Mouse (Mus musculus) midbrain, postnatal 0 days (tissue): ENCODE results near the gene Plxnb2. TPM values are rescaled to one million over a fixed set of nuclear protein-coding genes. Genes with fewer than 3 reads are reported as not detected.

Experiments used
- ATAC-seq: fragments of 200-750 bp; cut with Nextera tagmentation; 2 replicates; pipeline ENCODE4 v1.8.0; 2017; ENCODE audit warnings: moderate number of reproducible peaks, mild to moderate bottlenecking, moderate TSS enrichment, moderate library complexity; ENCODE audit not compliant: low FRiP score
- DNase-seq: peaks from one replicate; pipeline ENCODE4 v3.0.0-alpha.2; 2015; ENCODE audit warnings: low spot score
- H3K27ac ChIP-seq: fragments of 300-500 bp; sonication (generic); 2 replicates; pipeline ENCODE4 v1.5.1; 2014; ENCODE audit warnings: low read depth, mild to moderate bottlenecking, low read length, mixed read lengths
- H3K27me3 ChIP-seq: fragments of 300-500 bp; sonication (generic); 2 replicates; pipeline ENCODE4 v1.6.1; 2014; ENCODE audit warnings: low read length, control low read depth, mixed read lengths; ENCODE audit not compliant: insufficient read depth
- H3K36me3 ChIP-seq: fragments of 300-500 bp; sonication (generic); 2 replicates; pipeline ENCODE4 v1.6.1; 2014; ENCODE audit warnings: low read length, control low read depth, mixed read lengths; ENCODE audit not compliant: insufficient read depth
- H3K4me1 ChIP-seq: fragments of 300-500 bp; sonication (generic); 2 replicates; pipeline ENCODE4 v1.6.1; 2014; ENCODE audit warnings: mild to moderate bottlenecking, control low read depth, antibody characterized with exemption, low read length, mixed read lengths; ENCODE audit not compliant: insufficient read depth
- H3K4me2 ChIP-seq: fragments of 300-500 bp; sonication (generic); 2 replicates; pipeline ENCODE4 v1.6.1; 2014; ENCODE audit warnings: low read depth, mild to moderate bottlenecking, low read length, mixed read lengths; ENCODE audit not compliant: poor library complexity, severe bottlenecking
- H3K4me3 ChIP-seq: fragments of 300-500 bp; sonication (generic); 2 replicates; pipeline ENCODE4 v1.5.1; 2014; ENCODE audit warnings: low read depth, mild to moderate bottlenecking, low read length, moderate library complexity
- H3K9ac ChIP-seq: fragments of 300-500 bp; sonication (generic); replicated peaks from 2 replicates; pipeline ENCODE4 v1.6.1; 2014; ENCODE audit warnings: mild to moderate bottlenecking, low read length, moderate library complexity, mixed read lengths; ENCODE audit not compliant: poor library complexity, severe bottlenecking
- H3K9me3 ChIP-seq: fragments of 300-500 bp; sonication (generic); 2 replicates; pipeline ENCODE4 v1.6.1; 2016; ENCODE audit warnings: low read length, control low read depth
- CTCF ChIP-seq: IDR thresholded peaks from 2 replicates; pipeline ENCODE4 v1.5.1; 2016; ENCODE audit warnings: antibody characterized with exemption, mild to moderate bottlenecking
- WGBS: fragments of 180-500 bp; shearing (Covaris S2); extraction: QIAGEN DNeasy Blood & Tissue Kit; methylation state at CpG from one replicate; pipeline ENCODE4 v1.1.7; 2014; 5-methylcytosine and 5-hydroxymethylcytosine counted together
- polyA plus RNA-seq: library from polyadenylated mRNA; unstranded; fragments of >200 nt; fragmentation: Nextera tagmentation; extraction: Ambion mirVana; gene quantifications from 2 replicates; pipeline ENCODE4 v1.2.1, GENCODE M21; 2015
- total RNA-seq: library from RNA; depleted of rRNA; stranded (reverse); fragments of >200 nt; gene quantifications from 2 replicates; pipeline ENCODE4 v1.2.3, GENCODE M21; 2014; rRNA removed

The Plxnb2 gene
- total RNA-seq (153 and 199 TPM in 2 replicates), polyA plus RNA-seq (46.8 and 50.4 TPM in 2 replicates)

- Histone ChIP-seq H3K4me3 (peak within 1 kb of the TSS; percentile 83), H3K9me3 (no peaks in the 10 kb centered on the region), H3K36me3 (peaks cover 9% of the 10 kb centered on the region; the same call in 1 of the 2 replicates), H3K9ac (peak within 1 kb of the TSS; percentile 93), H3K4me2 (peak within 1 kb of the TSS; percentile 77), H3K4me1 (peaks cover 33% of the 10 kb centered on the region), H3K27me3 (no peaks in the 10 kb centered on the region), H3K27ac (peak within 1 kb of the TSS; percentile 85)
- TF ChIP-seq CTCF: no peak
- WGBS: under 1% methylated on average over 59 of the region's 72 CpGs
- ATAC-seq (peak; percentile 87), DNase-seq (peak; percentile 93)
These were observed at the start of gene Plxnb2 for GRCm38 (mm10) chr15:89180571-89181229. TSS of gene Plxnb2 (minus strand) at chr15:89180788.

GRCm38 (mm10) chr15:89215611-89216233 lies 35.1 kb upstream of the Plxnb2 start:
- 80% methylated on average over 2 of the region's 2 CpGs for WGBS

GRCm38 (mm10) chr15:89214953-89215352 lies 34.4 kb upstream of the Plxnb2 start:
- no peak overlapping the region for H3K27ac ChIP-seq
- no peak overlapping the region for H3K4me2 ChIP-seq
- WGBS: 98% methylated on average over 3 of the region's 3 CpGs

More at GRCm38 (mm10) chr15:89215611-89216233, 35.1 kb upstream of the Plxnb2 start:
- Histone ChIP-seq H3K4me3 (no peak overlapping the region), H3K36me3 (no peaks in the 10 kb centered on the region), H3K4me2 (no peak overlapping the region), H3K9ac (no peak overlapping the region), H3K27me3 (no peaks in the 10 kb centered on the region), H3K27ac (no peak overlapping the region), H3K4me1 (0 out of 2 replicates have a peak, but pooled peaks cover 3% of the 10 kb centered on the region), H3K9me3 (no peaks in the 10 kb centered on the region)
- TF ChIP-seq CTCF: no peak
- DNase-seq (no peak), ATAC-seq (no peak)

GRCm38 (mm10) chr15:89213517-89213916 lies 32.9 kb upstream of the Plxnb2 start:
- no peak for DNase-seq

More at GRCm38 (mm10) chr15:89214953-89215352, 34.4 kb upstream of the Plxnb2 start:
- Histone ChIP-seq H3K4me3 (no peak overlapping the region), H3K9ac (no peak overlapping the region), H3K27me3 (no peaks in the 10 kb centered on the region), H3K9me3 (no peaks in the 10 kb centered on the region), H3K4me1 (0 out of 2 replicates have a peak, but pooled peaks cover 3% of the 10 kb centered on the region), H3K36me3 (no peaks in the 10 kb centered on the region)
- TF ChIP-seq CTCF: no peak
- ATAC-seq (no peak), DNase-seq (no peak)

GRCm38 (mm10) chr15:89212495-89212894 lies 31.9 kb upstream of the Plxnb2 start:
- H3K27ac ChIP-seq: 0 out of 2 replicates have a peak overlapping the region, but pooled peaks have one; percentile 90
- DNase-seq: no peak

More at GRCm38 (mm10) chr15:89213517-89213916, 32.9 kb upstream of the Plxnb2 start:
- Histone ChIP-seq H3K4me1 (0 out of 2 replicates have a peak, but pooled peaks cover 3% of the 10 kb centered on the region), H3K27me3 (no peaks in the 10 kb centered on the region), H3K4me3 (peak overlapping the region; percentile 0; the same call in 1 of the 2 replicates), H3K27ac (no peak overlapping the region), H3K9me3 (no peaks in the 10 kb centered on the region), H3K4me2 (peak overlapping the region; percentile 32), H3K9ac (no peak overlapping the region), H3K36me3 (no peaks in the 10 kb centered on the region)
- ATAC-seq: no peak
- WGBS: 84% methylated on average over 3 of the region's 3 CpGs
- TF ChIP-seq CTCF: no peak

More at GRCm38 (mm10) chr15:89212495-89212894, 31.9 kb upstream of the Plxnb2 start:
- Histone ChIP-seq H3K36me3 (no peaks in the 10 kb centered on the region), H3K4me1 (0 out of 2 replicates have a peak, but pooled peaks cover 3% of the 10 kb centered on the region), H3K27me3 (no peaks in the 10 kb centered on the region), H3K9ac (no peak overlapping the region; the same call in 1 of the 2 replicates), H3K4me3 (peak overlapping the region; percentile 74), H3K9me3 (no peaks in the 10 kb centered on the region), H3K4me2 (peak overlapping the region; percentile 84)
- no peak for TF ChIP-seq CTCF
- WGBS: 47% methylated on average over 6 of the region's 6 CpGs
- no peak for ATAC-seq
